Mouse (Mus musculus): ENCODE data around the gene Kcnq1. TPM values are rescaled to one million over a fixed set of nuclear protein-coding genes. Genes with fewer than 3 reads are reported as not detected.

Gene Kcnq1
- total and polyA plus RNA-seq, 3 experiments, result not detected

DNA sequence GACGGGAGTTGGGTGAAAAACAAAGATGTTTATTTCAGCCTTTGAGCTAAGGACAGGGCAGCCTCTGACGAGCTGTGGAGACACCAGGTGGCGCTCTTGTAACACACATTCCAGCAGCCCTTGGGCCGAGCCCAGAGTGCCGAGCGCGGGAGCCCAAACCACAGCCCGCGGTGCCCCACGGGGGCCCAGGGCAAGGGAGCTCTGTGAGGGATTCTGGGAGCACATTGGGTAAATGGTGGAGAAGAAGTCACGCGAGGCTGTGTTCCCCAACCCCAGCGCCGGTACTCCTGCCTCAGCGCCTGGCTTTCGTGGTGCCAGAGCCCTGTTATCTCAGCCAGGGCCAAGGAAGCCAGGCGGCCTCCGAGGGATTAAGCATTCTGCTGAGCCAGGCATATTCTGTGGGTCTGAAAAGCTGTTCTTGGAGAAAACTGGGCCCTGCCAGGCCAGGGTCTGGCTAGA, 47.8 kb downstream of the Kcnq1 start (continued):
- TF ChIP-seq TBP (conservative IDR thresholded peaks at IDR 0.05; ENCODE audit: low read depth, low read length) (no peak), MAFK (IDR thresholded peaks at IDR 0.05; ENCODE audit: insufficient replicate concordance, low read length) (no peak), MYC (IDR thresholded peaks at IDR 0.05; ENCODE audit: low read depth, low read length) (no peak), POLR2A (IDR thresholded peaks at IDR 0.05; ENCODE audit: low read depth, low read length) (no peak), POLR2AphosphoS2 (IDR thresholded peaks at IDR 0.05; ENCODE audit: low read depth, low read length) (no peak), CTCF (conservative IDR thresholded peaks at IDR 0.05 in 1 of 2, IDR thresholded peaks at IDR 0.05 in 1 of 2; ENCODE audit: low read depth in 2 of 2, low read length in 2 of 2) (peak; percentile 53 to 96)

DNA sequence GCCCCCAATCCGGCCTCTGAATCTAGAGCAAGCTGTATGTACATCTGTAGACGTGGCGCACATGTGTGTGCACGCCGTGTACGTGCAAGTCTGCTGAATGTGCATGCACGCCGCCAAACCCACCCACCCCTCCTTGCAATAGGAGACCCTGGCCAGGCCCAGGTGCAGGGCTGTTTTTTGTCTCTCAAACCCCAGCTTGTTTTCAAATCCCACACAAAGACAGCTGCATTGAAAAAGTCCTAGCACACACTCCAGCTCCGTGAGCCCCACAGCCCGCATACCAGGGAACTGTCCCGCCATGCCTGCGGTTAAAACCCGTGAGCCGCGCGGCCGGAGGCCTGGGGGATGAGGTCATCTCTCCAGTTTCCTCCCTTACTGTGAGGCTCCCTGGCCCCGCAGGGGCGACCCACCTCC, 48.3 kb downstream of the Kcnq1 start:
- no peak for TF ChIP-seq POLR2A (IDR thresholded peaks at IDR 0.05; ENCODE audit: low read depth, low read length)
- TF ChIP-seq JUN (IDR thresholded peaks at IDR 0.05; ENCODE audit: insufficient read depth, low read depth, low read length), result no peak
- no peak for TF ChIP-seq RCOR1 (conservative IDR thresholded peaks at IDR 0.05; ENCODE audit: low read depth, low read length)
- no peak for TF ChIP-seq CHD1 (IDR thresholded peaks at IDR 0.05; ENCODE audit: low read depth, low read length)
- TF ChIP-seq PAX5 (IDR thresholded peaks at IDR 0.05; ENCODE audit: low read length), result no peak
- TF ChIP-seq MAZ (IDR thresholded peaks at IDR 0.05; ENCODE audit: low read depth, low read length), result no peak
- TF ChIP-seq UBTF (IDR thresholded peaks at IDR 0.05; ENCODE audit: low read depth, low read length), result no peak
- TF ChIP-seq SIN3A (IDR thresholded peaks at IDR 0.05; ENCODE audit: low read length), result no peak
- TF ChIP-seq EP300 (IDR thresholded peaks at IDR 0.05; ENCODE audit: low read length), result no peak
- TF ChIP-seq NRF1 (IDR thresholded peaks at IDR 0.05; ENCODE audit: low read depth, low read length), result no peak
- no peak for TF ChIP-seq CTCF (conservative IDR thresholded peaks at IDR 0.05 in 1 of 2, IDR thresholded peaks at IDR 0.05 in 1 of 2; ENCODE audit: low read depth in 2 of 2, low read length in 2 of 2)
- TF ChIP-seq ZNF384 (IDR thresholded peaks at IDR 0.05; ENCODE audit: low read depth, low read length), result no peak
- TF ChIP-seq MAX (IDR thresholded peaks at IDR 0.05; ENCODE audit: low read length), result no peak
- TF ChIP-seq CHD2 (IDR thresholded peaks at IDR 0.05; ENCODE audit: low read length), result no peak
- H3K4me2 ChIP-seq (ENCODE audit: insufficient read depth, low read depth, poor library complexity, severe bottlenecking), result no peak overlapping the region
- H3K79me2 ChIP-seq (replicated peaks; ENCODE audit: control insufficient read depth, extremely low read depth, insufficient read depth, poor library complexity, severe bottlenecking), result no peaks in the 10 kb centered on the region
- H3K4me3 ChIP-seq (replicated peaks in 1 of 3; ENCODE audit: low read depth in 2 of 3, low read length in 2 of 3, poor library complexity in 1 of 3), result no peak overlapping the region
- no peak overlapping the region for H3K9ac ChIP-seq (ENCODE audit: insufficient read depth, low read depth)
- peaks cover 65% of the 10 kb centered on the region for H3K27me3 ChIP-seq (replicated peaks)
- H3K9me3 ChIP-seq (replicated peaks; ENCODE audit: low read length), result no peaks in the 10 kb centered on the region
- dilution Hi-C loops (cut with MboI; ENCODE audit: extremely low pct_ligation_motif_present, extremely low pct_unique_long_range_greater_than_20kb, low sequenced_read_pairs) (no loop called here), in situ Hi-C loops (cut with MboI; ENCODE audit: low pct_ligation_motif_present, low pct_unique_long_range_greater_than_20kb, low sequenced_read_pairs) (loop anchor here (5.0 kb wide), 1 partner anchor 313 kb away; no protein-coding TSS in a partner anchor)
- no peaks in the 10 kb centered on the region for H3K36me3 ChIP-seq (replicated peaks in 1 of 2; ENCODE audit: control insufficient read depth in 1 of 2, insufficient read depth in 1 of 2, low read length in 1 of 2)
- no peak overlapping the region for H3K27ac ChIP-seq (ENCODE audit: insufficient read depth, low read depth)
- DNase-seq (ENCODE audit: extremely low read depth), result no peak
- H3K4me1 ChIP-seq (ENCODE audit: control insufficient read depth in 1 of 2, insufficient read depth in 2 of 2), result peaks cover 0 to 3% of the 10 kb centered on the region in 2 experiments; a peak in 2 of 4 replicates

DNA sequence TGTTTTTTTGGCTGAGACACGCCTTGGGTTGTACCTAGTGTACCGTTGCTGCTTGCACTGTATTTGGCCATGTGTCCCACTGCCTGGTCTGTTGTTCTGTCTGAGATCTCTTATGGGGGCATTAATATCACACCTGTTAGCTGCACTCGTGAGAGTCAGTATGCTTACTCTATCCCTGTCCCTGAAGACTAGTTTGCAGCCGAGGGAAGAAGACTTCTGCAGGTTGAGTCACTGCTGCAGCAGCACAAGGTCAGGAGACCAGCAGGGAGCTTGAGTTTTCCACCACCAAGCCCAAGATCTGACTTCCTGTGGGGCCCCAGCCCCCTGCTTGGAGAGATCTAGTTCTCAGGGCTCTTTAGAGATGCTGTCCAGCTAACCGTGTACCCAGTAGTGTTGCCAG, 49.1 kb downstream of the Kcnq1 start:
- no peak for TF ChIP-seq USF2 (conservative IDR thresholded peaks at IDR 0.05; ENCODE audit: low read depth, low read length)
- TF ChIP-seq EP300 (IDR thresholded peaks at IDR 0.05; ENCODE audit: low read length), result no peak
- TF ChIP-seq ZMIZ1 (IDR thresholded peaks at IDR 0.05; ENCODE audit: low read depth, low read length), result no peak
- no peak for TF ChIP-seq SMC3 (IDR thresholded peaks at IDR 0.05; ENCODE audit: low read depth, low read length)
- TF ChIP-seq UBTF (IDR thresholded peaks at IDR 0.05; ENCODE audit: low read depth, low read length), result no peak
- no peak for TF ChIP-seq ELF1 (IDR thresholded peaks at IDR 0.05; ENCODE audit: low read depth, low read length)
- TF ChIP-seq SIN3A (IDR thresholded peaks at IDR 0.05; ENCODE audit: low read length), result no peak
- TF ChIP-seq MXI1 (IDR thresholded peaks at IDR 0.05; ENCODE audit: low read depth, low read length), result no peak
- TF ChIP-seq ZC3H11A (IDR thresholded peaks at IDR 0.05; ENCODE audit: low read depth, low read length), result no peak
- no peak for TF ChIP-seq JUND (conservative IDR thresholded peaks at IDR 0.05; ENCODE audit: low read depth, low read length)
- no peak for TF ChIP-seq NRF1 (IDR thresholded peaks at IDR 0.05; ENCODE audit: low read depth, low read length)
- no peak for TF ChIP-seq POLR2A (IDR thresholded peaks at IDR 0.05; ENCODE audit: low read depth, low read length)
- no peak for TF ChIP-seq TBP (conservative IDR thresholded peaks at IDR 0.05; ENCODE audit: low read depth, low read length)
- no peak for TF ChIP-seq USF1 (IDR thresholded peaks at IDR 0.05; ENCODE audit: low read depth, low read length)
- no peak for TF ChIP-seq ETS1 (conservative IDR thresholded peaks at IDR 0.05; ENCODE audit: low read depth, low read length)
- TF ChIP-seq KAT2A (IDR thresholded peaks at IDR 0.05; ENCODE audit: insufficient replicate concordance, low read length), result no peak
- Histone ChIP-seq H3K4me3 (replicated peaks in 1 of 3; ENCODE audit: low read depth in 2 of 3, low read length in 2 of 3, poor library complexity in 1 of 3) (no peak overlapping the region), H3K9ac (ENCODE audit: insufficient read depth, low read depth) (no peak overlapping the region), H3K36me3 (replicated peaks in 1 of 2; ENCODE audit: control insufficient read depth in 1 of 2, insufficient read depth in 1 of 2, low read length in 1 of 2) (no peaks in the 10 kb centered on the region), H3K27me3 (replicated peaks) (peaks cover 58% of the 10 kb centered on the region), H3K4me2 (ENCODE audit: insufficient read depth, low read depth, poor library complexity, severe bottlenecking) (no peak overlapping the region), H3K4me1 (ENCODE audit: control insufficient read depth in 1 of 2, insufficient read depth in 2 of 2) (peaks cover 0 to 3% of the 10 kb centered on the region in 2 experiments; a peak in 2 of 4 replicates), H3K9me3 (replicated peaks; ENCODE audit: low read length) (no peaks in the 10 kb centered on the region), H3K79me2 (replicated peaks; ENCODE audit: control insufficient read depth, extremely low read depth, insufficient read depth, poor library complexity, severe bottlenecking) (no peaks in the 10 kb centered on the region), H3K27ac (ENCODE audit: insufficient read depth, low read depth) (no peak overlapping the region)
- DNase-seq (ENCODE audit: extremely low read depth), result no peak
- in situ Hi-C loops (cut with MboI; ENCODE audit: low pct_ligation_motif_present, low pct_unique_long_range_greater_than_20kb, low sequenced_read_pairs) (no loop called here), dilution Hi-C loops (cut with MboI; ENCODE audit: extremely low pct_ligation_motif_present, extremely low pct_unique_long_range_greater_than_20kb, low sequenced_read_pairs) (no loop called here)
